Mouse (Mus musculus): ENCODE data around the gene Tlcd2. TPM values are rescaled to one million over a fixed set of nuclear protein-coding genes. Genes with fewer than 3 reads are reported as not detected.
A peak's percentile ranks its signal among the peaks of the same experiment; 100 is the strongest.

Tlcd2 gene
- 16.3 and 16.5 TPM in 2 replicates for total RNA-seq (2015)
- 17.9 and 28.3 TPM in 2 replicates for total RNA-seq (2017)

- ATAC-seq (replicated peaks; ENCODE audit: poor library complexity), result peak; percentile 75
Measured at GRCm38 (mm10) chr11:75460844-75461742, at the start of gene Tlcd2. Gene Tlcd2 (plus strand): TSS chr11:75461715.

- ATAC-seq (replicated peaks; ENCODE audit: poor library complexity), result peak; percentile 96
Measured at GRCm38 (mm10) chr11:75415096-75415495, 46.4 kb upstream of the Tlcd2 start.

- ATAC-seq (replicated peaks; ENCODE audit: poor library complexity), result no peak
Measured at GRCm38 (mm10) chr11:75415994-75416393, 45.5 kb upstream of the Tlcd2 start.

- ATAC-seq (replicated peaks; ENCODE audit: poor library complexity), result no peak
Measured at GRCm38 (mm10) chr11:75420037-75420436, 41.5 kb upstream of the Tlcd2 start.

GRCm38 (mm10) chr11:75420810-75421374, 40.6 kb upstream of the Tlcd2 start:
- no peak for ATAC-seq (replicated peaks; ENCODE audit: poor library complexity)

GRCm38 (mm10) chr11:75421375-75422012, 40.0 kb upstream of the Tlcd2 start:
- ATAC-seq (replicated peaks; ENCODE audit: poor library complexity), result no peak

GRCm38 (mm10) chr11:75422013-75422792, 39.3 kb upstream of the Tlcd2 start, which contains the start of gene Serpinf1:
Gene Serpinf1 (minus strand): TSS chr11:75422701.
- ATAC-seq (replicated peaks; ENCODE audit: poor library complexity), result peak; percentile 34; the same call in 1 of the 2 replicates

- ATAC-seq (replicated peaks; ENCODE audit: poor library complexity), result no peak
Measured at GRCm38 (mm10) chr11:75423091-75423490, 38.4 kb upstream of the Tlcd2 start.

GRCm38 (mm10) chr11:75424033-75424432, 37.5 kb upstream of the Tlcd2 start:
- ATAC-seq (replicated peaks; ENCODE audit: poor library complexity), result no peak

GRCm38 (mm10) chr11:75424459-75424858, 37.1 kb upstream of the Tlcd2 start:
- ATAC-seq (replicated peaks; ENCODE audit: poor library complexity), result no peak

- ATAC-seq (replicated peaks; ENCODE audit: poor library complexity), result peak; percentile 97
Measured at GRCm38 (mm10) chr11:75429019-75429705, 32.4 kb upstream of the Tlcd2 start.

- no peak for ATAC-seq (replicated peaks; ENCODE audit: poor library complexity)
Measured at GRCm38 (mm10) chr11:75431307-75431706, 30.2 kb upstream of the Tlcd2 start.

GRCm38 (mm10) chr11:75434138-75434537, 27.4 kb upstream of the Tlcd2 start:
- no peak for ATAC-seq (replicated peaks; ENCODE audit: poor library complexity)

- ATAC-seq (replicated peaks; ENCODE audit: poor library complexity), result no peak
Measured at GRCm38 (mm10) chr11:75438194-75438593, 23.3 kb upstream of the Tlcd2 start.

- no peak for ATAC-seq (replicated peaks; ENCODE audit: poor library complexity)
Measured at GRCm38 (mm10) chr11:75438804-75439203, 22.7 kb upstream of the Tlcd2 start.

GRCm38 (mm10) chr11:75439363-75439762, 22.2 kb upstream of the Tlcd2 start, which contains the start of gene Serpinf2:
Gene Serpinf2 (minus strand): TSS chr11:75439591.
- ATAC-seq (replicated peaks; ENCODE audit: poor library complexity), result no peak

- no peak for ATAC-seq (replicated peaks; ENCODE audit: poor library complexity)
Measured at GRCm38 (mm10) chr11:75439951-75440350, 21.6 kb upstream of the Tlcd2 start.

GRCm38 (mm10) chr11:75441034-75441433, 20.5 kb upstream of the Tlcd2 start:
- ATAC-seq (replicated peaks; ENCODE audit: poor library complexity), result no peak

GRCm38 (mm10) chr11:75441601-75442000, 19.9 kb upstream of the Tlcd2 start:
- no peak for ATAC-seq (replicated peaks; ENCODE audit: poor library complexity)

GRCm38 (mm10) chr11:75443711-75444110, 17.8 kb upstream of the Tlcd2 start:
- ATAC-seq (replicated peaks; ENCODE audit: poor library complexity), result no peak
